Mouse (Mus musculus): ENCODE results near the gene Zfp536. TPM values are rescaled to one million over a fixed set of nuclear protein-coding genes. Genes with fewer than 3 reads are reported as not detected.

Gene Zfp536
- total and polyA plus RNA-seq, 3 experiments: not detected

- no peak overlapping the region for H3K9ac ChIP-seq (ENCODE audit: insufficient read depth, low read depth)
- H3K4me2 ChIP-seq (ENCODE audit: insufficient read depth, low read depth, poor library complexity, severe bottlenecking): no peak overlapping the region
- H3K27me3 ChIP-seq (replicated peaks): no peaks in the 10 kb centered on the region
- H3K4me1 ChIP-seq (ENCODE audit: control insufficient read depth in 1 of 2, insufficient read depth in 2 of 2): no peaks in the 10 kb centered on the region
- H3K27ac ChIP-seq (ENCODE audit: insufficient read depth, low read depth): no peak overlapping the region
- no peaks in the 10 kb centered on the region for H3K79me2 ChIP-seq (replicated peaks; ENCODE audit: control insufficient read depth, extremely low read depth, insufficient read depth, poor library complexity, severe bottlenecking)
- dilution Hi-C loops (cut with MboI; ENCODE audit: extremely low pct_ligation_motif_present, extremely low pct_unique_long_range_greater_than_20kb, low sequenced_read_pairs): no loop called here
- in situ Hi-C loops (cut with MboI; ENCODE audit: low pct_ligation_motif_present, low pct_unique_long_range_greater_than_20kb, low sequenced_read_pairs): no loop called here
- no peak for DNase-seq (ENCODE audit: extremely low read depth)
- peaks cover 80% of the 10 kb centered on the region for H3K9me3 ChIP-seq (replicated peaks; ENCODE audit: low read length)
- TF ChIP-seq USF2 (conservative IDR thresholded peaks at IDR 0.05; ENCODE audit: low read depth, low read length) (no peak), SMC3 (IDR thresholded peaks at IDR 0.05; ENCODE audit: low read depth, low read length) (no peak), CHD1 (IDR thresholded peaks at IDR 0.05; ENCODE audit: low read depth, low read length) (no peak), ETS1 (conservative IDR thresholded peaks at IDR 0.05; ENCODE audit: low read depth, low read length) (no peak), MAZ (IDR thresholded peaks at IDR 0.05; ENCODE audit: low read depth, low read length) (no peak), ZNF384 (IDR thresholded peaks at IDR 0.05; ENCODE audit: low read depth, low read length) (no peak), ZC3H11A (IDR thresholded peaks at IDR 0.05; ENCODE audit: low read depth, low read length) (no peak), CHD2 (IDR thresholded peaks at IDR 0.05; ENCODE audit: low read length) (no peak), ZKSCAN1 (IDR thresholded peaks at IDR 0.05; ENCODE audit: borderline replicate concordance, low read depth, low read length) (no peak), USF1 (IDR thresholded peaks at IDR 0.05; ENCODE audit: low read depth, low read length) (no peak), MYC (IDR thresholded peaks at IDR 0.05; ENCODE audit: low read depth, low read length) (no peak), ZMIZ1 (IDR thresholded peaks at IDR 0.05; ENCODE audit: low read depth, low read length) (no peak), ELF1 (IDR thresholded peaks at IDR 0.05; ENCODE audit: low read depth, low read length) (no peak), JUN (IDR thresholded peaks at IDR 0.05; ENCODE audit: insufficient read depth, low read depth, low read length) (no peak), TBP (conservative IDR thresholded peaks at IDR 0.05; ENCODE audit: low read depth, low read length) (no peak)
- no peak overlapping the region for H3K4me3 ChIP-seq (replicated peaks in 1 of 3; ENCODE audit: low read depth in 2 of 3, low read length in 2 of 3, poor library complexity in 1 of 3)
- no peaks in the 10 kb centered on the region for H3K36me3 ChIP-seq (replicated peaks in 1 of 2; ENCODE audit: control insufficient read depth in 1 of 2, insufficient read depth in 1 of 2, low read length in 1 of 2)
These were observed 333.5 kb downstream of the Zfp536 start for GRCm38 (mm10) chr7:37439912-37440311.

GRCm38 (mm10) chr7:37439117-37439844, 334.2 kb downstream of the Zfp536 start:
- Histone ChIP-seq H3K4me1 (ENCODE audit: control insufficient read depth in 1 of 2, insufficient read depth in 2 of 2) (no peaks in the 10 kb centered on the region), H3K36me3 (replicated peaks in 1 of 2; ENCODE audit: control insufficient read depth in 1 of 2, insufficient read depth in 1 of 2, low read length in 1 of 2) (no peaks in the 10 kb centered on the region), H3K4me2 (ENCODE audit: insufficient read depth, low read depth, poor library complexity, severe bottlenecking) (no peak overlapping the region), H3K27ac (ENCODE audit: insufficient read depth, low read depth) (no peak overlapping the region), H3K9ac (ENCODE audit: insufficient read depth, low read depth) (no peak overlapping the region), H3K27me3 (replicated peaks) (no peaks in the 10 kb centered on the region), H3K9me3 (replicated peaks; ENCODE audit: low read length) (peaks cover 80% of the 10 kb centered on the region), H3K4me3 (replicated peaks in 1 of 3; ENCODE audit: low read depth in 2 of 3, low read length in 2 of 3, poor library complexity in 1 of 3) (no peak overlapping the region), H3K79me2 (replicated peaks; ENCODE audit: control insufficient read depth, extremely low read depth, insufficient read depth, poor library complexity, severe bottlenecking) (no peaks in the 10 kb centered on the region)
- TF ChIP-seq TBP (conservative IDR thresholded peaks at IDR 0.05; ENCODE audit: low read depth, low read length): no peak
- no peak for TF ChIP-seq USF1 (IDR thresholded peaks at IDR 0.05; ENCODE audit: low read depth, low read length)
- no peak for TF ChIP-seq NRF1 (IDR thresholded peaks at IDR 0.05; ENCODE audit: low read depth, low read length)
- TF ChIP-seq CTCF (conservative IDR thresholded peaks at IDR 0.05 in 1 of 2, IDR thresholded peaks at IDR 0.05 in 1 of 2; ENCODE audit: low read depth in 2 of 2, low read length in 2 of 2): no peak
- TF ChIP-seq EP300 (IDR thresholded peaks at IDR 0.05; ENCODE audit: low read length): no peak
- TF ChIP-seq GABPA (IDR thresholded peaks at IDR 0.05; ENCODE audit: insufficient replicate concordance, low read depth, low read length): no peak
- no peak for TF ChIP-seq E2F4 (IDR thresholded peaks at IDR 0.05; ENCODE audit: insufficient replicate concordance, low read depth, low read length)
- TF ChIP-seq USF2 (conservative IDR thresholded peaks at IDR 0.05; ENCODE audit: low read depth, low read length): no peak
- TF ChIP-seq HCFC1 (IDR thresholded peaks at IDR 0.05; ENCODE audit: low read depth, low read length): no peak
- TF ChIP-seq ELF1 (IDR thresholded peaks at IDR 0.05; ENCODE audit: low read depth, low read length): no peak
- TF ChIP-seq MXI1 (IDR thresholded peaks at IDR 0.05; ENCODE audit: low read depth, low read length): no peak
- TF ChIP-seq RAD21 (IDR thresholded peaks at IDR 0.05; ENCODE audit: low read depth, low read length): no peak
- no peak for TF ChIP-seq JUN (IDR thresholded peaks at IDR 0.05; ENCODE audit: insufficient read depth, low read depth, low read length)
- in situ Hi-C loops (cut with MboI; ENCODE audit: low pct_ligation_motif_present, low pct_unique_long_range_greater_than_20kb, low sequenced_read_pairs) (no loop called here), dilution Hi-C loops (cut with MboI; ENCODE audit: extremely low pct_ligation_motif_present, extremely low pct_unique_long_range_greater_than_20kb, low sequenced_read_pairs) (no loop called here)
- DNase-seq (ENCODE audit: extremely low read depth): no peak

Data from CH12.LX (cell line).